Comparison of ENCODE assay signal across 15 mouse cellular contexts in genomic region chr5:140007656-140008522, GRCm38 (mm10).
DNase-seq lines count a peak whose midpoint lies in the region; ATAC-seq and TF ChIP-seq lines count a peak whose summit lies in the region.
"Had no signal": no experiment of that assay in that cellular context is flagged by ENCODE, and none has a peak within 500 bp of the region (broad histone marks: within the 10 kb centered on the region; RNA-seq: fewer than 3 reads in every experiment).

No protein-coding gene starts in this region.

- H3K9ac ChIP-seq in lung, embryonic 15.5 days = no peak overlapping the region
- H3K9ac ChIP-seq in hindbrain, postnatal 0 days (replicated peaks; ENCODE audit: low read length) = no peak overlapping the region
- peak overlapping the region; percentile 39; the same call in 1 of the 2 replicates for H3K9ac ChIP-seq in midbrain, embryonic 13.5 days (replicated peaks)
- H3K9ac ChIP-seq in liver, postnatal 0 days (replicated peaks) = no peak overlapping the region
- H3K9ac ChIP-seq: heart, embryonic 15.5 days; lung, embryonic 14.5 days had no signal

- TF ChIP-seq EP300 in liver, postnatal 0 days (IDR thresholded peaks at IDR 0.05; ENCODE audit: low read depth) = no peak

- peak; percentile 52; the same call in 1 of the 2 replicates for ATAC-seq in lung, embryonic 15.5 days (ENCODE audit: borderline replicate concordance, extremely low read depth, low FRiP score, low TSS enrichment)
- ATAC-seq in hindbrain, postnatal 0 days = 0 out of 2 replicates have a peak, but pooled peaks have one; percentile 18
- ATAC-seq in midbrain, embryonic 13.5 days = peak; percentile 76
- ATAC-seq in liver, postnatal 0 days = no peak

- TF ChIP-seq CTCF in hindbrain, postnatal 0 days (IDR thresholded peaks at IDR 0.05; ENCODE audit: low read depth) = no peak
- TF ChIP-seq CTCF in liver, postnatal 0 days (IDR thresholded peaks at IDR 0.05; ENCODE audit: low read depth) = no peak

- H3K27ac ChIP-seq in lung, embryonic 15.5 days = no peak overlapping the region
- no peak overlapping the region for H3K27ac ChIP-seq in hindbrain, postnatal 0 days
- H3K27ac ChIP-seq in midbrain, embryonic 13.5 days = no peak overlapping the region
- H3K27ac ChIP-seq in liver, postnatal 0 days (ENCODE audit: low read depth) = no peak overlapping the region
- H3K27ac ChIP-seq: heart, embryonic 15.5 days had no signal

- H3K4me3 ChIP-seq in lung, embryonic 15.5 days = no peak overlapping the region
- no peak overlapping the region for H3K4me3 ChIP-seq in hindbrain, postnatal 0 days (ENCODE audit: low read length)
- H3K4me3 ChIP-seq in midbrain, embryonic 13.5 days (replicated peaks) = no peak overlapping the region
- no peak overlapping the region for H3K4me3 ChIP-seq in liver, postnatal 0 days (ENCODE audit: low read depth, low read length)
- H3K4me3 ChIP-seq: erythroblast, embryonic 14.5 days; heart, embryonic 15.5 days had no signal

- no peaks in the 10 kb centered on the region for H3K9me3 ChIP-seq in lung, embryonic 15.5 days
- H3K9me3 ChIP-seq in hindbrain, postnatal 0 days (ENCODE audit: low read length) = no peaks in the 10 kb centered on the region
- no peaks in the 10 kb centered on the region for H3K9me3 ChIP-seq in midbrain, embryonic 13.5 days
- no peaks in the 10 kb centered on the region for H3K9me3 ChIP-seq in liver, postnatal 0 days (ENCODE audit: low read length)
- H3K9me3 ChIP-seq: G1E; heart, embryonic 15.5 days had no signal

- H3K27me3 ChIP-seq in lung, embryonic 15.5 days = no peaks in the 10 kb centered on the region
- no peaks in the 10 kb centered on the region for H3K27me3 ChIP-seq in hindbrain, postnatal 0 days (ENCODE audit: insufficient read depth, low read length)
- H3K27me3 ChIP-seq in midbrain, embryonic 13.5 days = peaks cover 72% of the 10 kb centered on the region
- H3K27me3 ChIP-seq in liver, postnatal 0 days (ENCODE audit: insufficient read depth, low read length) = no peaks in the 10 kb centered on the region
- H3K27me3 ChIP-seq: heart, embryonic 15.5 days had no signal

- H3K36me3 ChIP-seq in lung, embryonic 15.5 days = no peaks in the 10 kb centered on the region
- H3K36me3 ChIP-seq in hindbrain, postnatal 0 days (ENCODE audit: insufficient read depth, low read length) = no peaks in the 10 kb centered on the region
- H3K36me3 ChIP-seq in midbrain, embryonic 13.5 days = no peaks in the 10 kb centered on the region
- peaks cover 9% of the 10 kb centered on the region for H3K36me3 ChIP-seq in liver, postnatal 0 days (replicated peaks; ENCODE audit: insufficient read depth, low read length)
- H3K36me3 ChIP-seq: heart, embryonic 15.5 days had no signal

- no peaks in the 10 kb centered on the region for H3K4me1 ChIP-seq in lung, embryonic 15.5 days
- H3K4me1 ChIP-seq in hindbrain, postnatal 0 days (ENCODE audit: insufficient read depth, low read length) = no peaks in the 10 kb centered on the region
- H3K4me1 ChIP-seq in midbrain, embryonic 13.5 days (replicated peaks) = peaks cover 27% of the 10 kb centered on the region
- no peaks in the 10 kb centered on the region; the same call in 1 of the 2 replicates for H3K4me1 ChIP-seq in liver, postnatal 0 days (ENCODE audit: insufficient read depth)

- DNase-seq in lung, postnatal 36 days = no peak
- no peak for DNase-seq in hindbrain, postnatal 0 days (ENCODE audit: low spot score)
- DNase-seq in cerebellum, adult 9-10 months = no peak
- no peak for DNase-seq in heart, adult 8-10 months (ENCODE audit: low spot score)
- DNase-seq in liver, postnatal 0 days = no peak
- DNase-seq: cerebellum, adult 18-20 months; heart, adult 11 months; kidney, adult 9 months; lung, embryonic 14.5 days; right cerebral cortex, postnatal 4 days had no signal

- no peak overlapping the region for H3K4me2 ChIP-seq in lung, embryonic 15.5 days
- no peak overlapping the region for H3K4me2 ChIP-seq in hindbrain, postnatal 0 days (ENCODE audit: low read depth, low read length)
- H3K4me2 ChIP-seq in midbrain, embryonic 13.5 days (replicated peaks) = no peak overlapping the region
- no peak overlapping the region for H3K4me2 ChIP-seq in liver, postnatal 0 days (ENCODE audit: low read depth, low read length)
- H3K4me2 ChIP-seq: heart, embryonic 15.5 days; lung, embryonic 14.5 days had no signal

- 48% methylated on average over 9 of the region's 9 CpGs for WGBS in lung, embryonic 15.5 days
- 42% methylated on average over 9 of the region's 9 CpGs for WGBS in hindbrain, postnatal 0 days
- 15% methylated on average over 9 of the region's 9 CpGs for WGBS in midbrain, embryonic 13.5 days
- WGBS in liver, postnatal 0 days (ENCODE audit: insufficient replicate concordance) = 75% methylated on average over 9 of the region's 9 CpGs
